Mouse (Mus musculus) lung, embryonic 16.5 days (tissue): ENCODE measurements around the gene Map7d1. TPM values are rescaled to one million over a fixed set of nuclear protein-coding genes. Genes with fewer than 3 reads are reported as not detected.

Source experiments
- ATAC-seq: fragments of 200-750 bp; cut with Nextera tagmentation; 2 replicates; pipeline ENCODE4 v1.8.0; 2017; ENCODE audit warnings: low read depth, mild to moderate bottlenecking, moderate library complexity
- H3K27ac ChIP-seq: fragments of 300-500 bp; sonication (generic); 2 replicates; pipeline ENCODE4 v1.5.1; 2014; ENCODE audit warnings: mild to moderate bottlenecking, control low read depth, low read length
- H3K27me3 ChIP-seq: fragments of 300-500 bp; sonication (generic); 2 replicates; pipeline ENCODE4 v1.6.1; 2014; ENCODE audit warnings: low read depth, low read length, mixed read lengths; ENCODE audit not compliant: control insufficient read depth, insufficient read depth
- H3K36me3 ChIP-seq: fragments of 300-500 bp; sonication (generic); 2 replicates; pipeline ENCODE4 v1.6.1; 2014; ENCODE audit warnings: low read length; ENCODE audit not compliant: control insufficient read depth, insufficient read depth
- H3K4me1 ChIP-seq: fragments of 300-500 bp; sonication (generic); replicated peaks from 2 replicates; pipeline ENCODE4 v1.6.1; 2014; ENCODE audit warnings: low read length, mixed read lengths; ENCODE audit not compliant: control insufficient read depth, insufficient read depth
- H3K4me2 ChIP-seq: fragments of 300-500 bp; sonication (generic); 2 replicates; pipeline ENCODE4 v1.6.1; 2014; ENCODE audit warnings: low read depth, low read length, control low read depth
- H3K4me3 ChIP-seq: fragments of 300-500 bp; sonication (generic); 2 replicates; pipeline ENCODE4 v1.5.1; 2014; ENCODE audit warnings: mild to moderate bottlenecking, low read length, control low read depth
- H3K9ac ChIP-seq: fragments of 300-500 bp; sonication (generic); 2 replicates; pipeline ENCODE4 v1.6.1; 2014; ENCODE audit warnings: low read length, control low read depth
- H3K9me3 ChIP-seq: fragments of 300-500 bp; sonication (generic); 2 replicates; pipeline ENCODE4 v1.6.1; 2016; ENCODE audit warnings: low read length; ENCODE audit not compliant: control insufficient read depth
- WGBS: fragments of 180-500 bp; shearing (Covaris S2); extraction: QIAGEN DNeasy Blood & Tissue Kit; methylation state at CpG from one replicate; pipeline ENCODE4 v1.1.7; 2014; 5-methylcytosine and 5-hydroxymethylcytosine counted together
- polyA plus RNA-seq: library from polyadenylated mRNA; unstranded; fragments of >200 nt; fragmentation: Nextera tagmentation; extraction: Ambion mirVana; gene quantifications from 2 replicates; pipeline ENCODE4 v1.2.1, GENCODE M21; 2015

The Map7d1 gene
- polyA plus RNA-seq, 1 experiment from 2014 or later: 26.9 TPM

GRCm38 (mm10) chr4:126201514-126202302, 54.4 kb downstream of the Map7d1 start:
- Histone ChIP-seq H3K4me2 (peak overlapping the region; percentile 82), H3K36me3 (no peaks in the 10 kb centered on the region), H3K27me3 (no peaks in the 10 kb centered on the region), H3K9me3 (no peaks in the 10 kb centered on the region), H3K4me1 (peaks cover 35% of the 10 kb centered on the region), H3K27ac (peak overlapping the region; percentile 99), H3K4me3 (peak overlapping the region; percentile 76), H3K9ac (peak overlapping the region; percentile 91)
- no peak for ATAC-seq
- under 1% methylated on average over 28 of the region's 28 CpGs for WGBS

- H3K27me3 ChIP-seq: no peaks in the 10 kb centered on the region
- peaks cover 35% of the 10 kb centered on the region for H3K4me1 ChIP-seq
- no peak for ATAC-seq
- no peak overlapping the region for H3K27ac ChIP-seq
- H3K9ac ChIP-seq: peak overlapping the region; percentile 91
- no peaks in the 10 kb centered on the region for H3K36me3 ChIP-seq
- H3K4me2 ChIP-seq: peak overlapping the region; percentile 82
- H3K4me3 ChIP-seq: peak overlapping the region; percentile 76
- H3K9me3 ChIP-seq: no peaks in the 10 kb centered on the region
- WGBS: 14% methylated on average over 2 of the region's 2 CpGs
Measured at GRCm38 (mm10) chr4:126200656-126201055, 55.5 kb downstream of the Map7d1 start.

- H3K9me3 ChIP-seq: no peaks in the 10 kb centered on the region
- H3K4me1 ChIP-seq: peaks cover 35% of the 10 kb centered on the region
- peak overlapping the region; percentile 82 for H3K4me2 ChIP-seq
- no peak overlapping the region for H3K27ac ChIP-seq
- no peaks in the 10 kb centered on the region for H3K27me3 ChIP-seq
- 9% methylated on average over 1 of the region's 1 CpGs for WGBS
- peak overlapping the region; percentile 76 for H3K4me3 ChIP-seq
- ATAC-seq: no peak
- H3K9ac ChIP-seq: peak overlapping the region; percentile 91
- H3K36me3 ChIP-seq: no peaks in the 10 kb centered on the region
Measured at GRCm38 (mm10) chr4:126200036-126200435, 56.1 kb downstream of the Map7d1 start.

GRCm38 (mm10) chr4:126199556-126199955, 56.6 kb downstream of the Map7d1 start:
- H3K9ac ChIP-seq: no peak overlapping the region
- no peak for ATAC-seq
- peaks cover 35% of the 10 kb centered on the region for H3K4me1 ChIP-seq
- H3K9me3 ChIP-seq: no peaks in the 10 kb centered on the region
- H3K4me3 ChIP-seq: peak overlapping the region; percentile 76; the same call in 1 of the 2 replicates
- no peak overlapping the region for H3K27ac ChIP-seq
- H3K36me3 ChIP-seq: no peaks in the 10 kb centered on the region
- 58% methylated on average over 6 of the region's 6 CpGs for WGBS
- no peaks in the 10 kb centered on the region for H3K27me3 ChIP-seq
- peak overlapping the region; percentile 82 for H3K4me2 ChIP-seq

GRCm38 (mm10) chr4:126197485-126197884, 58.7 kb downstream of the Map7d1 start:
- Histone ChIP-seq H3K4me1 (peaks cover 32% of the 10 kb centered on the region), H3K27me3 (no peaks in the 10 kb centered on the region), H3K4me2 (peak overlapping the region; percentile 1; the same call in 1 of the 2 replicates), H3K4me3 (no peak overlapping the region), H3K9ac (no peak overlapping the region), H3K36me3 (peaks cover 11% of the 10 kb centered on the region; the same call in 1 of the 2 replicates), H3K27ac (no peak overlapping the region), H3K9me3 (no peaks in the 10 kb centered on the region)
- WGBS: 46% methylated on average over 3 of the region's 3 CpGs
- ATAC-seq: no peak

GRCm38 (mm10) chr4:126194916-126195315, 61.2 kb downstream of the Map7d1 start:
- H3K4me3 ChIP-seq: no peak overlapping the region
- H3K9ac ChIP-seq: no peak overlapping the region
- no peak for ATAC-seq
- 93% methylated on average over 4 of the region's 4 CpGs for WGBS
- H3K9me3 ChIP-seq: no peaks in the 10 kb centered on the region
- H3K4me2 ChIP-seq: no peak overlapping the region
- no peak overlapping the region for H3K27ac ChIP-seq
- peaks cover 23% of the 10 kb centered on the region for H3K4me1 ChIP-seq
- H3K27me3 ChIP-seq: no peaks in the 10 kb centered on the region
- peaks cover 21% of the 10 kb centered on the region for H3K36me3 ChIP-seq

GRCm38 (mm10) chr4:126194216-126194615, 61.9 kb downstream of the Map7d1 start:
- Histone ChIP-seq H3K36me3 (peaks cover 23% of the 10 kb centered on the region), H3K9me3 (no peaks in the 10 kb centered on the region), H3K4me1 (peaks cover 17% of the 10 kb centered on the region), H3K9ac (no peak overlapping the region), H3K4me3 (no peak overlapping the region), H3K27ac (no peak overlapping the region), H3K4me2 (no peak overlapping the region), H3K27me3 (no peaks in the 10 kb centered on the region)
- no peak for ATAC-seq

- no peak for ATAC-seq
- peaks cover 23% of the 10 kb centered on the region for H3K36me3 ChIP-seq
- 88% methylated on average over 2 of the region's 2 CpGs for WGBS
Measured at GRCm38 (mm10) chr4:126190636-126191035, 65.5 kb downstream of the Map7d1 start.

GRCm38 (mm10) chr4:126187096-126187495, 69.0 kb downstream of the Map7d1 start:
- no peak for ATAC-seq
- Histone ChIP-seq H3K9me3 (no peaks in the 10 kb centered on the region), H3K27ac (no peak overlapping the region), H3K36me3 (peaks cover 19% of the 10 kb centered on the region), H3K9ac (no peak overlapping the region), H3K4me2 (no peak overlapping the region), H3K4me3 (no peak overlapping the region), H3K27me3 (no peaks in the 10 kb centered on the region), H3K4me1 (peaks cover 3% of the 10 kb centered on the region; the same call in 1 of the 2 replicates)
- whole genome bisulfite sequencing: 67% methylated on average over 3 of the region's 3 CpGs

More at GRCm38 (mm10) chr4:126190636-126191035, 65.5 kb downstream of the Map7d1 start:
- H3K4me2 ChIP-seq: no peak overlapping the region
- H3K9me3 ChIP-seq: no peaks in the 10 kb centered on the region
- no peak overlapping the region for H3K27ac ChIP-seq
- no peak overlapping the region for H3K9ac ChIP-seq
- H3K4me1 ChIP-seq: peaks cover 3% of the 10 kb centered on the region; the same call in 1 of the 2 replicates
- H3K4me3 ChIP-seq: no peak overlapping the region
- H3K27me3 ChIP-seq: no peaks in the 10 kb centered on the region
